Mouse (Mus musculus): ENCODE data around the gene Rbm15. TPM values are rescaled to one million over a fixed set of nuclear protein-coding genes. Genes with fewer than 3 reads are reported as not detected.
"Not testable (repeated sequence)": the region's sequence is repeated elsewhere in the genome, so short reads cannot be mapped to it uniquely, and the experiment has no call there.

The Rbm15 gene
- total RNA-seq, 2 experiments from 2014 or later = 22.3 TPM

- H3K4me3 ChIP-seq = no peak overlapping the region
- intact Hi-C loops (cut with DNase I) = no loop called here
- H3K27ac ChIP-seq = no peak overlapping the region
- TF ChIP-seq CTCF (IDR thresholded peaks at IDR 0.05) = no peak
- no peak for DNase-seq
These were observed 11.7 kb downstream of the Rbm15 start for GRCm38 (mm10) chr3:107321776-107322175.

- TF ChIP-seq CTCF (IDR thresholded peaks at IDR 0.05) = no peak
- intact Hi-C loops (cut with DNase I) = no loop called here
- DNase-seq = no peak
- Histone ChIP-seq H3K27ac (no peak overlapping the region), H3K4me3 (no peak overlapping the region)
These were observed 12.3 kb downstream of the Rbm15 start for GRCm38 (mm10) chr3:107321141-107321540.

- intact Hi-C loops (cut with DNase I) = no loop called here
- no peak for DNase-seq
- no peak for TF ChIP-seq CTCF (IDR thresholded peaks at IDR 0.05)
- Histone ChIP-seq H3K27ac (no peak overlapping the region), H3K4me3 (no peak overlapping the region)
These were observed 16.1 kb downstream of the Rbm15 start for GRCm38 (mm10) chr3:107317338-107317737.

GRCm38 (mm10) chr3:107296917-107297316 is 36.6 kb downstream of the Rbm15 start:
- H3K4me3 ChIP-seq; intact Hi-C loops (cut with DNase I); H3K27ac ChIP-seq; DNase-seq: not testable (repeated sequence)
- TF ChIP-seq CTCF (IDR thresholded peaks at IDR 0.05) = peak; percentile 19; the same call in 1 of the 2 replicates

- no peak overlapping the region for H3K27ac ChIP-seq
- intact Hi-C loops (cut with DNase I) = no loop called here
- no peak for DNase-seq
- no peak overlapping the region for H3K4me3 ChIP-seq
- no peak for TF ChIP-seq CTCF (IDR thresholded peaks at IDR 0.05)
These were observed 37.7 kb downstream of the Rbm15 start for GRCm38 (mm10) chr3:107295672-107296360.

GRCm38 (mm10) chr3:107290764-107291381 is 42.6 kb downstream of the Rbm15 start, which contains the start of gene Slc16a4:
Slc16a4 (plus strand) TSS chr3:107291230.
- Histone ChIP-seq H3K27ac (peak within 1 kb of the TSS; percentile 29; the same call in 1 of the 2 replicates), H3K4me3 (no peak within 1 kb of the TSS)
- intact Hi-C loops (cut with DNase I) = no loop called here
- no peak for TF ChIP-seq CTCF (IDR thresholded peaks at IDR 0.05)
- DNase-seq = peak; percentile 37

GRCm38 (mm10) chr3:107287346-107287745 is 46.1 kb downstream of the Rbm15 start:
- intact Hi-C loops (cut with DNase I) = no loop called here
- H3K27ac ChIP-seq = no peak overlapping the region
- no peak for TF ChIP-seq CTCF (IDR thresholded peaks at IDR 0.05)

GRCm38 (mm10) chr3:107286123-107286522 is 47.4 kb downstream of the Rbm15 start:
- DNase-seq = no peak
- intact Hi-C loops (cut with DNase I) = no loop called here

More at GRCm38 (mm10) chr3:107287346-107287745, 46.1 kb downstream of the Rbm15 start:
- no peak for DNase-seq
- H3K4me3 ChIP-seq = no peak overlapping the region

GRCm38 (mm10) chr3:107278479-107279269 is 54.8 kb downstream of the Rbm15 start, which contains the start of gene Lamtor5:
Lamtor5 (plus strand) TSS chr3:107278858.
- peak within 1 kb of the TSS; percentile 89 for H3K27ac ChIP-seq
- no peak for TF ChIP-seq CTCF (IDR thresholded peaks at IDR 0.05)
- peak within 1 kb of the TSS; percentile 84 for H3K4me3 ChIP-seq
- peak; percentile 93 for DNase-seq
- intact Hi-C loops (cut with DNase I) = loop anchor here (5.0 kb wide), 1 partner anchor 54 kb away; the partner anchor contains the start of gene Rbm15

More at GRCm38 (mm10) chr3:107286123-107286522, 47.4 kb downstream of the Rbm15 start:
- no peak for TF ChIP-seq CTCF (IDR thresholded peaks at IDR 0.05)
- Histone ChIP-seq H3K4me3 (no peak overlapping the region), H3K27ac (no peak overlapping the region)

- no peak overlapping the region for H3K4me3 ChIP-seq
- no peak overlapping the region for H3K27ac ChIP-seq
- no peak for TF ChIP-seq CTCF (IDR thresholded peaks at IDR 0.05)
- DNase-seq = no peak
- intact Hi-C loops (cut with DNase I) = loop anchor here (5.0 kb wide), 1 partner anchor 56 kb away; the partner anchor contains the start of gene Rbm15
These were observed 56.8 kb downstream of the Rbm15 start for GRCm38 (mm10) chr3:107276626-107277025.

GRCm38 (mm10) chr3:107275996-107276395 is 57.5 kb downstream of the Rbm15 start:
- Histone ChIP-seq H3K4me3 (no peak overlapping the region), H3K27ac (no peak overlapping the region)
- no peak for DNase-seq
- peak; percentile 9; the same call in 1 of the 2 replicates for TF ChIP-seq CTCF (IDR thresholded peaks at IDR 0.05)
- intact Hi-C loops (cut with DNase I) = loop anchor here (2.0 to 5.0 kb wide), 3 partner anchors 56 to 191 kb away; partner anchors contain the start of gene Rbm15

Other genes starting within 250 kb of the Rbm15 start
- gene Kcna2, start 232.5 kb downstream of the Rbm15 start, total RNA-seq (2021) = 1 to 10 TPM in 1 of 2 experiments, under 1 TPM in 1; 0.73 to 1.2 TPM
- under 1 TPM in 1 of 2 experiments, not detected in 1; 0.11 TPM for gene Kcna10, start 150.6 kb downstream of the Rbm15 start, total RNA-seq (2021)
- not detected for gene Cym, start 111.9 kb downstream of the Rbm15 start, total RNA-seq (2021)
- gene A630076J17Rik, start 103.1 kb downstream of the Rbm15 start, total RNA-seq (2021) = not detected
- gene Prok1, start 94.0 kb downstream of the Rbm15 start, total RNA-seq (2021) = not detected
- 10 to 100 TPM; 57.8 to 64.8 TPM for gene Lamtor5, start 54.8 kb downstream of the Rbm15 start, total RNA-seq (2021)
- under 1 TPM in 1 of 2 experiments, not detected in 1; 0.17 TPM for gene Slc16a4, start 42.4 kb downstream of the Rbm15 start, total RNA-seq (2021)
- gene Kcnc4, start 125.9 kb upstream of the Rbm15 start, total RNA-seq (2021) = 10 to 100 TPM; 51.9 to 72.3 TPM
- gene Slc6a17, start 184.3 kb upstream of the Rbm15 start, total RNA-seq (2021) = under 1 TPM; 0.28 to 0.81 TPM
- gene Ubl4b, start 221.4 kb upstream of the Rbm15 start, total RNA-seq (2021) = not detected